Mouse (Mus musculus) lung, embryonic 14.5 days (tissue): ENCODE data around the gene Dact1. TPM values are rescaled to one million over a fixed set of nuclear protein-coding genes. Genes with fewer than 3 reads are reported as not detected.

ENCODE experiments used
- ATAC-seq: fragments of 200-750 bp; cut with Nextera tagmentation; 2 replicates; pipeline ENCODE4 v1.8.0; 2017; ENCODE audit warnings: mild to moderate bottlenecking, moderate TSS enrichment, moderate library complexity; ENCODE audit not compliant: insufficient read depth
- DNase-seq: peaks from one replicate; pipeline ENCODE4 v3.0.0-alpha.2; 2015
- H3K27ac ChIP-seq: fragments of 300-500 bp; sonication (generic); 2 replicates; pipeline ENCODE4 v1.5.1; 2014; ENCODE audit warnings: low read depth, mild to moderate bottlenecking, moderate library complexity
- H3K27me3 ChIP-seq: fragments of 300-500 bp; sonication (generic); 2 replicates; pipeline ENCODE4 v1.6.1; 2014; ENCODE audit warnings: low read length, control low read depth; ENCODE audit not compliant: insufficient read depth
- H3K36me3 ChIP-seq: fragments of 300-500 bp; sonication (generic); 2 replicates; pipeline ENCODE4 v1.6.1; 2014; ENCODE audit warnings: control low read depth; ENCODE audit not compliant: insufficient read depth
- H3K4me1 ChIP-seq: fragments of 300-500 bp; sonication (generic); 2 replicates; pipeline ENCODE4 v1.6.1; 2014; ENCODE audit warnings: antibody characterized with exemption, control low read depth; ENCODE audit not compliant: insufficient read depth
- H3K4me2 ChIP-seq: fragments of 300-500 bp; sonication (generic); 2 replicates; pipeline ENCODE4 v1.6.1; 2014; ENCODE audit warnings: mild to moderate bottlenecking
- H3K4me3 ChIP-seq: fragments of 300-500 bp; sonication (generic); 2 replicates; pipeline ENCODE4 v1.5.1; 2014; ENCODE audit warnings: low read depth, low read length
- H3K9ac ChIP-seq: fragments of 300-500 bp; sonication (generic); 2 replicates; pipeline ENCODE4 v1.6.1; 2014
- H3K9me3 ChIP-seq: fragments of 300-500 bp; sonication (generic); 2 replicates; pipeline ENCODE4 v1.6.1; 2016; ENCODE audit warnings: low read depth, low read length, control low read depth
- CTCF ChIP-seq: IDR thresholded peaks from 2 replicates; pipeline ENCODE4 v1.5.1; 2016; ENCODE audit warnings: antibody characterized with exemption, low read depth
- WGBS: fragments of 180-500 bp; shearing (Covaris S2); extraction: QIAGEN DNeasy Blood & Tissue Kit; methylation state at CpG from one replicate; pipeline ENCODE4 v1.1.7; 2014; 5-methylcytosine and 5-hydroxymethylcytosine counted together
- polyA plus RNA-seq: library from polyadenylated mRNA; unstranded; fragments of >200 nt; fragmentation: Nextera tagmentation; extraction: Ambion mirVana; gene quantifications from 2 replicates; pipeline ENCODE4 v1.2.1, GENCODE M21; 2014

The Dact1 gene
- polyA plus RNA-seq, 1 experiment from 2014 or later, result 9.0 TPM

GRCm38 (mm10) chr12:71368631-71369030, 58.9 kb downstream of the Dact1 start:
- 59% methylated on average over 5 of the region's 5 CpGs for WGBS
- H3K36me3 ChIP-seq, result no peaks in the 10 kb centered on the region
- no peak for DNase-seq
- H3K9ac ChIP-seq, result no peak overlapping the region
- H3K4me3 ChIP-seq, result no peak overlapping the region
- no peaks in the 10 kb centered on the region for H3K27me3 ChIP-seq
- ATAC-seq, result no peak
- no peak for TF ChIP-seq CTCF
- H3K9me3 ChIP-seq, result no peaks in the 10 kb centered on the region
- H3K4me1 ChIP-seq, result 0 out of 2 replicates have a peak, but pooled peaks cover 3% of the 10 kb centered on the region
- H3K27ac ChIP-seq, result no peak overlapping the region
- no peak overlapping the region for H3K4me2 ChIP-seq

Other genes starting within 250 kb of the Dact1 start
- gene Tomm20l, start 198.5 kb upstream of the Dact1 start, polyA plus RNA-seq, result 0.37 TPM in 1 of 2 replicates, not detected in the other
- 80.2 and 84.8 TPM in 2 replicates for gene Timm9, start 173.2 kb upstream of the Dact1 start, polyA plus RNA-seq
- 13.6 and 15.2 TPM in 2 replicates for gene 2700049A03Rik, start 173.0 kb upstream of the Dact1 start, polyA plus RNA-seq